Mouse (Mus musculus): ENCODE results near the gene Cux2. TPM values are rescaled to one million over a fixed set of nuclear protein-coding genes. Genes with fewer than 3 reads are reported as not detected.

The Cux2 gene
- polyA plus RNA-seq, 1 experiment from 2014 or later = 4.8 TPM

DNA sequence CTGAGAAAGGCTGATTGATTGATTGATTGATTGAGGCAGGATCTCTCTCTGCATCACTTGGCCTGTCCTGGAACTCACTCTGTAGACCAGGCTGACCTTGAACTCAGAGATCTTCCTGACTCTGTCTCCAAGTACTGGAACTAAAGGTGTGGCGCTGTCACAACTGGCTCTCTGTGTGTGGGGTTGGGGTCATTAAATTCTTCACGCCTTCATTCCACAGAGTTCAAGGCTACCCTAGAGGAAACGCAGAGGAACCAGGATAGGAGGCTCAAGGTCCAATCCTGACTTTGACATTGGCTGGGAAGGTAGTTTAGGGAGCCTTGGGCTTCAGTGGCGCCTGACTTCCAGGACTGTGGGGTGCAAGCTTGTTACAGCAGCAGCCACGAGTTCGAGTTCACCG is 159.0 kb downstream of the Cux2 start:
- Histone ChIP-seq H3K9me3 (no peaks in the 10 kb centered on the region), H3K4me1 (0 out of 2 replicates have a peak, but pooled peaks cover 2% of the 10 kb centered on the region), H3K27me3 (replicated peaks) (peaks cover 8% of the 10 kb centered on the region; the same call in 1 of the 2 replicates), H3K9ac (no peak overlapping the region), H3K27ac (replicated peaks) (no peak overlapping the region), H3K4me2 (no peak overlapping the region), H3K4me3 (no peak overlapping the region), H3K36me3 (peaks cover 9% of the 10 kb centered on the region; the same call in 1 of the 2 replicates)
- 84% methylated on average over 7 of the region's 7 CpGs for WGBS
- no peak for ATAC-seq (ENCODE audit: extremely low read depth, insufficient number of reproducible peaks, low FRiP score, low TSS enrichment)

DNA sequence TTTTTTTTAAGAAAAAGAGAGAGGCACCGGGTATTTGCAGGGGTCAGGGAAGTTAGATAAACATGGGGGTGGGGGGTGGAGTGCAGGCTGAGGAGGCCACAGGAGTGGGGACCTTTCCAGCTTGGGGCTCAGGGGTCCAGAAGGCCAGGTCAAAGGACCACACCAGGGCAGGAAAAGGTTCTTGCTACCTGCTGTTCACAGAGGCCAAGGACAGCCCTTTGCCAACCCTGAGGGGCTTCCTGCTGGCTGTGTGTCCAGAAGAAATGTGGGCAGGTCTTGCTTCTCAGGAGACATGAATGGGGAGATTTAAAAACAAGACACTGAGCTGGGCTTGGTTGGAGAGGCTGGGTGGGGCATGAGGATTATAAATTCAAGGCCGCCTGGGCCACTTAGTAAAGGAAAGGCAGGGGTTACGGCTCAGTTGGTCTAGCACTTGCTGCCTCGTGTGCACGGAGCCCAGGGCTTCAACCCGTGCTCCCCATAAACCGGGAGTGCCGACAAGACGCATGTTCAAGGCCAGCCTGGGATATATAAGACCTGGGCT is 160.0 kb downstream of the Cux2 start:
- peaks cover 3% of the 10 kb centered on the region; the same call in 1 of the 2 replicates for H3K27me3 ChIP-seq (replicated peaks)
- ATAC-seq (ENCODE audit: extremely low read depth, insufficient number of reproducible peaks, low FRiP score, low TSS enrichment) = no peak
- H3K27ac ChIP-seq (replicated peaks) = no peak overlapping the region
- H3K9ac ChIP-seq = no peak overlapping the region
- 63% methylated on average over 9 of the region's 9 CpGs for WGBS
- H3K9me3 ChIP-seq = no peaks in the 10 kb centered on the region
- no peak overlapping the region for H3K4me2 ChIP-seq
- H3K4me3 ChIP-seq = no peak overlapping the region
- no peaks in the 10 kb centered on the region for H3K4me1 ChIP-seq
- H3K36me3 ChIP-seq = peaks cover 11% of the 10 kb centered on the region; the same call in 1 of the 2 replicates

DNA sequence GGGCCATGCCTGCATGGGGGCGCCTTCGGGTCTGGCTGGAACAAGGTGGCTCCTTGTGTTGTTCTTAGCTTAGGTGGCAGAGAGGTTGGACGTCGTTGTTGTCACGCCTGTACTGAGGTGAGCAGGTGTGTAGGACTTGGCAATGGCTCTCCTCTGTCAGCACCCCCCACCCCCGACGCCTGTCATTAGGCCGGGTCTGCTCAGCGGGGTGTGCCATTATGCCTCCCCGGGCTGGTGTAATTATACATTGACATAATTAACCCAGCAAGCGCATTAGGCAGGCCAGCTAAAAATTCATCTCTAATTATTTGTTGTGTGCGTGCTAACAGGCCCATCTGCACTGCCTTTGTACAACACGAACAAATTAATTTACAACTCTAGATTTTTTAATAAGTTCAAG is 160.5 kb downstream of the Cux2 start:
- Histone ChIP-seq H3K36me3 (peaks cover 11% of the 10 kb centered on the region; the same call in 1 of the 2 replicates), H3K27me3 (replicated peaks) (no peaks in the 10 kb centered on the region), H3K9me3 (no peaks in the 10 kb centered on the region), H3K4me2 (no peak overlapping the region), H3K9ac (no peak overlapping the region), H3K4me3 (no peak overlapping the region), H3K27ac (replicated peaks) (no peak overlapping the region), H3K4me1 (no peaks in the 10 kb centered on the region)
- ATAC-seq (ENCODE audit: extremely low read depth, insufficient number of reproducible peaks, low FRiP score, low TSS enrichment) = no peak
- 60% methylated on average over 13 of the region's 13 CpGs for WGBS

DNA sequence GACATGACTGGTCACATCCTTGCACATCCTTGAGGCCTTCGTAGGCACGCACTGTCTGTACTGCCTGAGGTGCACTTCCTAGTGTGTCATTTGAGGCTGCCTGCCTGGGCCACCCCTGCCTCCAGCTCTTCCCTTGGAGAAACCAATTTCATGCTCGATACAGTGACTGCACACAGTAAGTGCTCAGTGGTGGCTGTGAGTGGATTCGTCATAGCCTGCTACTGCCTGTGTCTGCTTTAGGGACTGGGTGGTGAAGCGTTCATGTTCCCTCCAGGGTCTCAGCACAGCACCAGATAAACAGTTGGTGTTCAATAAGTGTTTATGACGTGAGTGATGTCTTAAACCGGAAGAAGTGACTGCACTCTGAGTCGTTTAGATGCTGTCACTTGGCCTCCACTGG is 166.5 kb downstream of the Cux2 start:
- no peaks in the 10 kb centered on the region for H3K9me3 ChIP-seq
- 77% methylated on average over 8 of the region's 8 CpGs for WGBS
- no peak overlapping the region for H3K4me3 ChIP-seq

DNA sequence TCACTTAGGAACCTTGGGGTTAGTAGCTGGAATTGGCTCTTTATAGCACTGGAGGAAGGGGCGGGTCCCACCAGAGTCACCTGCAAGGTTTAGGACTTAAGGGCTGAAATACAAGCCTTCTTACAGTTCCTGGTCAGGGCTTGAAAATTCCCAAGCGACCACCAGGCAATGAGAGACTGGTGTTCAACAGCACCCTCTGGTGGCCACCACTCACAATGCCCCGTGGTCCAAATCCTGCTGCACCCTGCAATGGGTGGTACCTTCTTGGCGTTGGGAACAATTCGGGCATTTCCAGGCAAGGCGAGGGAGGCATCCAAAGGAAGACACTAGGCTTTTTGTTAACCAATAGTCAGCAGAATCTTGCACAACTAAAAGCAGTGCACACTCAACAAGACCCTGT is 170.7 kb downstream of the Cux2 start:
- Histone ChIP-seq H3K9ac (no peak overlapping the region), H3K4me1 (peaks cover 4% of the 10 kb centered on the region), H3K4me2 (no peak overlapping the region), H3K27ac (replicated peaks) (no peak overlapping the region), H3K27me3 (replicated peaks) (no peaks in the 10 kb centered on the region), H3K4me3 (no peak overlapping the region), H3K9me3 (no peaks in the 10 kb centered on the region), H3K36me3 (peaks cover 9% of the 10 kb centered on the region)
- 49% methylated on average over 6 of the region's 6 CpGs for WGBS
- no peak for ATAC-seq (ENCODE audit: extremely low read depth, insufficient number of reproducible peaks, low FRiP score, low TSS enrichment)

More for the DNA sequence above, 166.5 kb downstream of the Cux2 start:
- H3K36me3 ChIP-seq = peaks cover 11% of the 10 kb centered on the region; the same call in 1 of the 2 replicates
- no peak overlapping the region for H3K4me2 ChIP-seq
- no peak overlapping the region for H3K9ac ChIP-seq
- ATAC-seq (ENCODE audit: extremely low read depth, insufficient number of reproducible peaks, low FRiP score, low TSS enrichment) = no peak
- H3K27ac ChIP-seq (replicated peaks) = no peak overlapping the region
- H3K27me3 ChIP-seq (replicated peaks) = no peaks in the 10 kb centered on the region
- H3K4me1 ChIP-seq = peaks cover 4% of the 10 kb centered on the region

DNA sequence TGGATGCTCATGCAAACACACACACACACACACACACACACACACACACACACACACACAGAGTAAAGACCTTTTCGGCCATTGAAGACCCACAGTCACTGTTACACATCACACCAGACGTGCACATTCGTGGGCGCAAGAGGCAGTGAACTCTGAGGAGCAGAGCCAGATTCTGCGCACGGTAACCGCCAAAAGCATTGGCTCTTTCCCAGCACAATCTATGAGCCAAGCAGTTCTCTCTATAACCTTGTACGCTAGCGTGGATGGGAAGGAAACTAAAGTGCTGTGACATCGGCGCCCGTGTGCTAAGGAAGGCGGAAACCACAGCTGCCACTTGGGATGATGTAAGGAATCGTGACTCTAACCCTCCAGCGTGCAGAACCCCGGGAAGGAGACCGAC is 171.2 kb downstream of the Cux2 start:
- ATAC-seq (ENCODE audit: extremely low read depth, insufficient number of reproducible peaks, low FRiP score, low TSS enrichment) = no peak
- 82% methylated on average over 17 of the region's 17 CpGs for WGBS
- Histone ChIP-seq H3K4me1 (peaks cover 4% of the 10 kb centered on the region), H3K27me3 (replicated peaks) (no peaks in the 10 kb centered on the region), H3K36me3 (peaks cover 10% of the 10 kb centered on the region), H3K9ac (no peak overlapping the region), H3K4me3 (no peak overlapping the region), H3K27ac (replicated peaks) (no peak overlapping the region), H3K9me3 (no peaks in the 10 kb centered on the region), H3K4me2 (no peak overlapping the region)

DNA sequence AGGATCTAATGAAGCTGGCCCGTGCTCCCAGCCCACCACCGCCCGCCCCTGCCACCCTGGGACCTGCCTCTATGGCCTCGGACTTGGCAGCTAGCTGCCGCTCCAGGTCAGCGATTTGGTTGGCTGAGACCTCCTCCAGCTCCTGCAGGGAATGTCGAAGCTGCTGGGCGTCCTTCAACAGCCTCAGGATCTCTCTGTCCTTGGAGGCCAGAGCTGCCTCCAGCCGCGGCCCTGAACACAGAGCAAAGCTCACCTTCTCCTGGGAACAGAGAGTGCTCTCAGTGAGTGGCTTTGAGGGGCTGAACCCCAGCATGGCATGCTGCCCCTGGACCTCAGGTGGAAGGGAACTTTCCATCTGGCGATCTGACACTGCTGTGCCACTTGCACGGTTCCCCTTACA is 173.0 kb downstream of the Cux2 start:
- Histone ChIP-seq H3K9me3 (no peaks in the 10 kb centered on the region), H3K4me2 (no peak overlapping the region), H3K36me3 (peaks cover 12% of the 10 kb centered on the region), H3K9ac (no peak overlapping the region), H3K4me1 (no peaks in the 10 kb centered on the region), H3K4me3 (no peak overlapping the region), H3K27me3 (replicated peaks) (no peaks in the 10 kb centered on the region), H3K27ac (replicated peaks) (no peak overlapping the region)
- no peak for ATAC-seq (ENCODE audit: extremely low read depth, insufficient number of reproducible peaks, low FRiP score, low TSS enrichment)
- WGBS = 72% methylated on average over 12 of the region's 12 CpGs

DNA sequence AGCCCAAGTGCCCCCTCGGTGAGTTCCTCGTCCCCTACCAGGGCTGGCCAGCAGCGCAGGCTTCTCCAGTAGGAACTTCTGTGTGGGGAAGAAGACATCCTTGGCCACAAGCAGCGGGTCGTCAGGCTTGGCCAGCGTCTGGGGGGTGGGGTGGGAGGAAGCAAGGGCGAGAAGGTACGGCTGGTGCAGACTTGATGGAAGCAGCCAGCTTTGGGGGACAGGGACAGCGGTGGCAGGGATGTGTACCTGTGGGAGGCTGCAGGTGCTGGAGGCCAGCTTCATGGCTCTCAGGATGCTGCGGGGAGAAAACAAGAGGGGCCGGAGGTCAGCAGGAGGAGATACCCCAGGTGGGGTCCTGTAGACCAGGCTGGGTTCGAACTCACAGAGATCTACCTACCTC is 174.9 kb downstream of the Cux2 start:
- H3K36me3 ChIP-seq = peaks cover 12% of the 10 kb centered on the region
- no peaks in the 10 kb centered on the region for H3K27me3 ChIP-seq (replicated peaks)
- H3K9me3 ChIP-seq = no peaks in the 10 kb centered on the region
- H3K4me3 ChIP-seq = no peak overlapping the region
- ATAC-seq (ENCODE audit: extremely low read depth, insufficient number of reproducible peaks, low FRiP score, low TSS enrichment) = no peak
- WGBS = 86% methylated on average over 12 of the region's 12 CpGs
- H3K4me1 ChIP-seq = no peaks in the 10 kb centered on the region
- H3K27ac ChIP-seq (replicated peaks) = no peak overlapping the region
- no peak overlapping the region for H3K4me2 ChIP-seq
- no peak overlapping the region for H3K9ac ChIP-seq

DNA sequence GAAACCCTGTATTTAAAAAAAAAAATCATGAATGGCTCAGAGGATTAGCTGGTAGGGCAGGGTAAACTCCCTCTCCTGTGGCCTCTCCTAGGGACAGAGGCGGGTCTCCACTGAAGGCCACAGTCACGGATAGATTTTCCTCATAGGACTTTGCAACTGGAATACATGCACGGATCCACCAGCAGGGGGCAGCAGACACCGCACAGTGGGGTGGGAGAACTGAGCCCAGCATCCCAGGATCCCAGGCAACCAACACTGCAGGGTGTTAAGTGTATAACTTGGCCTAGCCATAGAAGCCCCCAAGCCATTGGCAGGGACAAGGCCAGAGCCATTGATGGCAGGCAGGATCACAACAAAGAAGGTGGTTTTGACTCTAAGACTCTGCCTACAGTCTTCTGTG is 177.7 kb downstream of the Cux2 start:
- Histone ChIP-seq H3K27me3 (replicated peaks) (no peaks in the 10 kb centered on the region), H3K4me2 (no peak overlapping the region), H3K27ac (replicated peaks) (no peak overlapping the region), H3K4me3 (no peak overlapping the region), H3K4me1 (no peaks in the 10 kb centered on the region), H3K9me3 (no peaks in the 10 kb centered on the region), H3K9ac (no peak overlapping the region), H3K36me3 (peaks cover 20% of the 10 kb centered on the region)
- ATAC-seq (ENCODE audit: extremely low read depth, insufficient number of reproducible peaks, low FRiP score, low TSS enrichment) = no peak
- WGBS = 7% methylated on average over 4 of the region's 4 CpGs

DNA sequence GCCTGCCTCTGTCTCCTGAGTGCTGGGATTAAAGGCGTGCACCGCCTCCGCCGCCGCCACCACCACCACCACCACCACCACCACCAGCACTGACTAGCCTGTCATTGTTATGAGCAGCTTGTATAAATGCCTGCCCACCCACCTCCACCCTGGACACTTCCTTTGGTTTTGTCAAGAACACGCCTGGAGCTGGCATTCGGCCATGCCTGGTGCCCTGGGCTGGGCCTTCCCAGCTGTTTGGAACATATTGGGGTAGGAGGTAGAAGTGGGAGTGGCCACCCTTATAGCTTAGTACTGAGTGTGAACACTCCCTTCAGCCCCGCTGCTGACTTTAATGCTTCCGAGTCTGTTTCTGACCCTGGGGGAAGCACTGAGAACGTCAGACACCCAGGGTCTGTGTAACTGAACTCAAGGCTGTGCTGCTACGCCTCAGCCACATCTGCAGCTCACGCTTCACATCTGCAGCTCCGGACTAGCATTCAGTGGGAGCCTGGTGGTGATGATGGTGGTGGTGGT is 178.3 kb downstream of the Cux2 start:
- H3K9ac ChIP-seq = no peak overlapping the region
- no peak overlapping the region for H3K27ac ChIP-seq (replicated peaks)
- H3K4me2 ChIP-seq = no peak overlapping the region
- 81% methylated on average over 13 of the region's 13 CpGs for WGBS
- H3K9me3 ChIP-seq = no peaks in the 10 kb centered on the region
- H3K27me3 ChIP-seq (replicated peaks) = no peaks in the 10 kb centered on the region
- no peak overlapping the region for H3K4me3 ChIP-seq
- peaks cover 17% of the 10 kb centered on the region for H3K36me3 ChIP-seq
- H3K4me1 ChIP-seq = no peaks in the 10 kb centered on the region
- ATAC-seq (ENCODE audit: extremely low read depth, insufficient number of reproducible peaks, low FRiP score, low TSS enrichment) = no peak

DNA sequence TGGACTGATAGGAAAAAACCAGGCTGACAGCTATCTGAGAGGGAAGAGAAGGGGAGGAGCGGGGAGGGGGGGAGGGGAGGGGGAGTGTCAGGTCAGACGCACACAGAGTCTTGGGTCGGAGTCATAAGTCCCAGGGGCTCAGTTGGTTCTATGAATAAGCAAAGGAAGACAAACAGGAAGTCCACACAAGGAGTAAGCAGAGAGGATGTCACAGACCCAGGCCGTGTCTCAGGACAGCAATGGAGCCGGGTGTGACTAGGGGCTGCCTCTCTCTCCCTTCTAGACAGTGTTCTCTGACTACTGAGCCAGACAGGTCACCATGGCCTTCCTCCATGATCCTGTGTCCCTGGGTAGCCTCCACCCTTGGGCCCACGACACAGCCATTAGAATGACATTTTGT is 179.1 kb downstream of the Cux2 start:
- Histone ChIP-seq H3K4me2 (no peak overlapping the region), H3K27me3 (replicated peaks) (no peaks in the 10 kb centered on the region), H3K36me3 (peaks cover 11% of the 10 kb centered on the region), H3K27ac (replicated peaks) (no peak overlapping the region), H3K4me1 (no peaks in the 10 kb centered on the region), H3K4me3 (no peak overlapping the region), H3K9me3 (no peaks in the 10 kb centered on the region), H3K9ac (no peak overlapping the region)
- ATAC-seq (ENCODE audit: extremely low read depth, insufficient number of reproducible peaks, low FRiP score, low TSS enrichment) = no peak
- WGBS = 53% methylated on average over 6 of the region's 6 CpGs

DNA sequence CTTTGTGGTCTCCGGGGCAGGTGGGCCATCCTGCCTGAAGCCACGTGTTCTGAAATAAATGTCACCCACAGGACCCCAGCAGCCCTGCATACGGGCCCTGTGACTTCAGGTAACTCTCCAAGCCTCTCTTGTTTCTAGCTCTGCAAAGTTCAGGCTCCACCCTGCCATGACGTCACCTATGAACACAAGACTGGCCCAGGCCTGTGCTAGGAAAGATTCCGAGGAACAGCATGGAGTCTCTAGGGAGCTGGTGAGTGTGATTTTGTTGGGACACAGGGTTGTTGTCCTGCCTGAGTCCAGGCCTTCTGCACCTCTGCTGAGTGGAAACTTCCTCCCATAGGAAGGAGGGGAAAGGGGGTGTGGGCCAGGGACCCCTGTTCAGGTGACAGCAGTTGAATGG is 181.9 kb downstream of the Cux2 start:
- no peak overlapping the region for H3K27ac ChIP-seq (replicated peaks)
- H3K36me3 ChIP-seq = peaks cover 8% of the 10 kb centered on the region; the same call in 1 of the 2 replicates
- H3K4me1 ChIP-seq = peaks cover 6% of the 10 kb centered on the region
- H3K9ac ChIP-seq = no peak overlapping the region
- no peak overlapping the region for H3K4me2 ChIP-seq
- H3K27me3 ChIP-seq (replicated peaks) = no peaks in the 10 kb centered on the region
- no peak overlapping the region for H3K4me3 ChIP-seq
- H3K9me3 ChIP-seq = no peaks in the 10 kb centered on the region
- 66% methylated on average over 5 of the region's 5 CpGs for WGBS
- no peak for ATAC-seq (ENCODE audit: extremely low read depth, insufficient number of reproducible peaks, low FRiP score, low TSS enrichment)

All from heart, embryonic 13.5 days (tissue).